ENCODE assay signal across 9 mouse cellular contexts in genomic region chr11:53085367-53085766, GRCm38 (mm10).
DNase-seq lines count a peak whose midpoint lies in the region; ATAC-seq and TF ChIP-seq lines count a peak whose summit lies in the region.
"Had no signal": no experiment of that assay in that cellular context is flagged by ENCODE, and none has a peak within 500 bp of the region (broad histone marks: within the 10 kb centered on the region; RNA-seq: fewer than 3 reads in every experiment).

No protein-coding gene starts in this region.

- no peak for TF ChIP-seq EP300 in MEL (IDR thresholded peaks at IDR 0.05; ENCODE audit: low read depth in 1 of 2, low read length in 2 of 2)

- no peak for ATAC-seq in heart, embryonic 12.5 days (ENCODE audit: insufficient number of reproducible peaks, low FRiP score)
- ATAC-seq in hindbrain, embryonic 12.5 days (ENCODE audit: low FRiP score): no peak

- 61% methylated on average over 6 of the region's 6 CpGs for WGBS in heart, embryonic 12.5 days
- 75% methylated on average over 6 of the region's 6 CpGs for WGBS in hindbrain, embryonic 12.5 days

- H3K36me3 ChIP-seq in heart, embryonic 12.5 days: no peaks in the 10 kb centered on the region
- H3K36me3 ChIP-seq in MEL (ENCODE audit: control insufficient read depth in 1 of 2, insufficient read depth in 2 of 2, low read length in 2 of 2): no peaks in the 10 kb centered on the region
- no peaks in the 10 kb centered on the region for H3K36me3 ChIP-seq in hindbrain, embryonic 12.5 days
- H3K36me3 ChIP-seq: midbrain, embryonic 12.5 days had no signal

- no peak overlapping the region for H3K4me2 ChIP-seq in heart, embryonic 12.5 days
- H3K4me2 ChIP-seq in hindbrain, embryonic 12.5 days (replicated peaks): no peak overlapping the region
- H3K4me2 ChIP-seq: midbrain, embryonic 12.5 days had no signal

- H3K27me3 ChIP-seq in heart, embryonic 12.5 days (replicated peaks): no peaks in the 10 kb centered on the region
- H3K27me3 ChIP-seq in MEL (ENCODE audit: control insufficient read depth in 1 of 2, insufficient read depth in 2 of 2, low read length in 2 of 2): no peaks in the 10 kb centered on the region
- H3K27me3 ChIP-seq in hindbrain, embryonic 12.5 days: no peaks in the 10 kb centered on the region
- H3K27me3 ChIP-seq: midbrain, embryonic 12.5 days had no signal

- no peak overlapping the region for H3K9ac ChIP-seq in heart, embryonic 12.5 days
- H3K9ac ChIP-seq in MEL (ENCODE audit: control insufficient read depth, low read depth, low read length, poor library complexity, severe bottlenecking): no peak overlapping the region
- no peak overlapping the region for H3K9ac ChIP-seq in hindbrain, embryonic 12.5 days
- H3K9ac ChIP-seq: midbrain, embryonic 12.5 days had no signal

- peaks cover 10% of the 10 kb centered on the region for H3K4me1 ChIP-seq in heart, embryonic 12.5 days (replicated peaks)
- H3K4me1 ChIP-seq in MEL (ENCODE audit: control insufficient read depth in 1 of 2, insufficient read depth in 2 of 2, low read length in 2 of 2): no peaks in the 10 kb centered on the region
- no peaks in the 10 kb centered on the region for H3K4me1 ChIP-seq in hindbrain, embryonic 12.5 days
- H3K4me1 ChIP-seq: midbrain, embryonic 12.5 days had no signal

- no peaks in the 10 kb centered on the region for H3K79me2 ChIP-seq in MEL (ENCODE audit: control insufficient read depth, insufficient read depth, low read length, poor library complexity)

- peak; percentile 33 for DNase-seq in heart, postnatal 4 days
- DNase-seq in B cell, adult 2 months: peak; percentile 5 to 7
- DNase-seq in MEL (ENCODE audit: low read depth, low spot score): peak; percentile 6
- peak; percentile 47 for DNase-seq in lung, postnatal 14 days
- DNase-seq in frontal cortex, adult 2 months (ENCODE audit: extremely low spot score in 1 of 2, low spot score in 1 of 2): no peak
- no peak for DNase-seq in left cerebral cortex, adult 11 months (ENCODE audit: low spot score)

- H3K4me3 ChIP-seq in heart, embryonic 12.5 days: no peak overlapping the region
- H3K4me3 ChIP-seq in MEL (ENCODE audit: control insufficient read depth in 1 of 2, insufficient read depth in 1 of 2, low read depth in 2 of 2, low read length in 2 of 2): no peak overlapping the region
- H3K4me3 ChIP-seq in hindbrain, embryonic 12.5 days: no peak overlapping the region
- H3K4me3 ChIP-seq: midbrain, embryonic 12.5 days had no signal

- no peak for TF ChIP-seq POLR2A in MEL (IDR thresholded peaks at IDR 0.05; ENCODE audit: control insufficient read depth in 1 of 2, insufficient read depth in 1 of 2, low read depth in 1 of 2, low read length in 2 of 2, poor library complexity in 1 of 2)

- TF ChIP-seq CTCF in MEL (IDR thresholded peaks at IDR 0.05 in 2 of 3, conservative IDR thresholded peaks at IDR 0.05 in 1 of 3; ENCODE audit: control insufficient read depth in 1 of 3, insufficient read depth in 1 of 3, low read depth in 2 of 3, low read length in 3 of 3, poor library complexity in 1 of 3, severe bottlenecking in 1 of 3): no peak

- no peak overlapping the region for H3K27ac ChIP-seq in heart, embryonic 12.5 days (ENCODE audit: poor library complexity, severe bottlenecking)
- H3K27ac ChIP-seq in MEL (ENCODE audit: control insufficient read depth, low read depth, low read length): no peak overlapping the region
- no peak overlapping the region for H3K27ac ChIP-seq in hindbrain, embryonic 12.5 days
- H3K27ac ChIP-seq: midbrain, embryonic 12.5 days had no signal

- TF ChIP-seq RAD21 in MEL (IDR thresholded peaks at IDR 0.05; ENCODE audit: low read depth, low read length): no peak

- no peaks in the 10 kb centered on the region for H3K9me3 ChIP-seq in heart, embryonic 12.5 days (replicated peaks)
- no peaks in the 10 kb centered on the region for H3K9me3 ChIP-seq in MEL (replicated peaks; ENCODE audit: insufficient read depth, low read length)
- 0 out of 2 replicates have a peak, but pooled peaks cover 2% of the 10 kb centered on the region for H3K9me3 ChIP-seq in hindbrain, embryonic 12.5 days (replicated peaks)
- H3K9me3 ChIP-seq: midbrain, embryonic 12.5 days had no signal

TF ChIP-seq in MEL, 35 proteins besides CTCF, POLR2A, EP300 and RAD21:
- TF ChIP-seq POLR2AphosphoS5 (IDR thresholded peaks at IDR 0.05; ENCODE audit: borderline replicate concordance, low read depth, low read length): no peak
- TF ChIP-seq HCFC1 (IDR thresholded peaks at IDR 0.05; ENCODE audit: low read depth, low read length): no peak
- TF ChIP-seq TAL1 (IDR thresholded peaks at IDR 0.05; ENCODE audit: low read length): no peak

Comparison
In these comparisons a context has a peak if more than half of its experiments do, and no peak if none do; other contexts are left out.
1. DNase-seq: peak in heart, postnatal 4 days (single experiment), B cell, adult 2 months (2 of 2), MEL (single experiment) and lung, postnatal 14 days (single experiment); none in frontal cortex, adult 2 months (0 of 2) and left cerebral cortex, adult 11 months (single experiment).